Mouse (Mus musculus): ENCODE measurements at regions not wholly inside any gene's neighbourhood (a gene's known extent, or its start where the extent isn't known, plus 50 kb on each side); places are given as distances from the start of the nearest gene placed in this dataset.

- Histone ChIP-seq H3K27ac (replicated peaks) (no peak overlapping the region), H3K4me3 (no peak overlapping the region), H3K9ac (no peak overlapping the region), H3K27me3 (no peaks in the 10 kb centered on the region), H3K4me1 (replicated peaks) (no peaks in the 10 kb centered on the region), H3K9me3 (no peaks in the 10 kb centered on the region), H3K36me3 (no peaks in the 10 kb centered on the region), H3K4me2 (no peak overlapping the region)
- WGBS, result 8% methylated on average over 2 of the region's 2 CpGs
- ATAC-seq (ENCODE audit: low read depth), result no peak
Observed at GRCm38 (mm10) chr5:17292559-17292958, 80.4 kb upstream of the Speer4f2 start.

- Histone ChIP-seq H3K27me3 (no peaks in the 10 kb centered on the region), H3K27ac (replicated peaks) (no peak overlapping the region), H3K9ac (no peak overlapping the region), H3K4me3 (no peak overlapping the region), H3K9me3 (no peaks in the 10 kb centered on the region), H3K4me1 (replicated peaks) (no peaks in the 10 kb centered on the region), H3K36me3 (no peaks in the 10 kb centered on the region), H3K4me2 (no peak overlapping the region)
- no peak for ATAC-seq (ENCODE audit: low read depth)
- 28% methylated on average over 4 of the region's 4 CpGs for WGBS
Observed at GRCm38 (mm10) chr5:17296571-17297035, 76.4 kb upstream of the Speer4f2 start.

- Histone ChIP-seq H3K9me3 (no peaks in the 10 kb centered on the region), H3K4me1 (replicated peaks) (no peaks in the 10 kb centered on the region), H3K4me2 (no peak overlapping the region), H3K4me3 (no peak overlapping the region), H3K27me3 (no peaks in the 10 kb centered on the region), H3K27ac (replicated peaks) (no peak overlapping the region), H3K36me3 (no peaks in the 10 kb centered on the region), H3K9ac (no peak overlapping the region)
- no peak for ATAC-seq (ENCODE audit: low read depth)
Observed at GRCm38 (mm10) chr5:17299846-17300245, 73.1 kb upstream of the Speer4f2 start.

GRCm38 (mm10) chr5:17321501-17321900 lies 51.5 kb upstream of the Speer4f2 start:
- no peak overlapping the region for H3K4me2 ChIP-seq
- H3K36me3 ChIP-seq, result no peaks in the 10 kb centered on the region
- H3K4me1 ChIP-seq (replicated peaks), result no peaks in the 10 kb centered on the region
- H3K27ac ChIP-seq (replicated peaks), result no peak overlapping the region
- no peak for ATAC-seq (ENCODE audit: low read depth)
- H3K27me3 ChIP-seq, result no peaks in the 10 kb centered on the region
- no peak overlapping the region for H3K9ac ChIP-seq
- no peak overlapping the region for H3K4me3 ChIP-seq
- no peaks in the 10 kb centered on the region for H3K9me3 ChIP-seq

Measured in neural tube, embryonic 13.5 days (tissue).